Mouse (Mus musculus) bone marrow, adult 2 months (tissue): Measurements from ENCODE around the gene Ropn1l. TPM values are rescaled to one million over a fixed set of nuclear protein-coding genes. Genes with fewer than 3 reads are reported as not detected.

Experiments used
- H3K27ac ChIP-seq: fragments of 200-500 bp; 2 replicates; pipeline ENCODE4 v1.5.1; 2012; ENCODE audit warnings: low read depth, mild to moderate bottlenecking, control low read depth, inconsistent platforms, low read length; ENCODE audit not compliant: control insufficient read depth, poor library complexity, insufficient read depth
- H3K4me1 ChIP-seq: fragments of 200-500 bp; 2 replicates; pipeline ENCODE4 v1.6.1; 2011; ENCODE audit warnings: low read length; ENCODE audit not compliant: control insufficient read depth, insufficient read depth
- H3K4me3 ChIP-seq: fragments of 200-500 bp; replicated peaks from 2 replicates; pipeline ENCODE3; 2011; ENCODE audit warnings: mild to moderate bottlenecking, low read depth, low read length, control low read depth; ENCODE audit not compliant: control insufficient read depth
- CTCF ChIP-seq: fragments of 200-500 bp; IDR thresholded peaks from 2 replicates; pipeline ENCODE4 v1.5.1; 2011; ENCODE audit warnings: low read length, control low read depth; ENCODE audit not compliant: control insufficient read depth, insufficient read depth
- POLR2A ChIP-seq: fragments of 200-500 bp; IDR thresholded peaks from 2 replicates; pipeline ENCODE4 v1.6.1; 2011; ENCODE audit warnings: low read depth, mild to moderate bottlenecking, control low read depth, low read length, borderline replicate concordance; ENCODE audit not compliant: control insufficient read depth
- WGBS: fragments of 180-500 bp; shearing (Covaris S2); methylation state at CpG from one replicate; pipeline ENCODE4 v1.1.7; 2018; 5-methylcytosine and 5-hydroxymethylcytosine counted together
- polyA plus RNA-seq: library from polyadenylated mRNA; stranded (reverse); fragments of >200 nt; gene quantifications from 2 replicates; pipeline ENCODE4 v1.2.4, GENCODE M21; 2011; ENCODE audit warnings: low replicate concordance; ENCODE audit not compliant: missing spikeins, insufficient read depth, insufficient read length

The Ropn1l gene
- polyA plus RNA-seq, 1 experiment: not detected

DNA sequence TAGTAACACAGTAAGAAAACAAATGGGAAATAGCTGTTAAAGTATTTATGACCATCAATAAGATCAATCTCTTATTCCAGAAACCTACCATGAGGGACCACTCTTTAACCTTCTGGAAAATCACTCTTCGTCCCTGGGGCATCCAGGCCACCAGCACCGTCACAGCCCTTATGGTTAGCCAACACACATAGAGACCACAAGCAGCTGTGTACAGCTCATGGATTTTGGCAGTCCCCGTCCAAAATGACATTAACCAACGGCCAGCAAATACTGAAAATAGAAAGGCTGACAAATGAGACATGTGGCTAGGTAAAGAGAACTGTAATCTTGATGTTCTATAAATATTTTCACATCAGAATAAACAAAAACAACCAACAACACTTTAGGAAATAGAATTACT is 18.0 kb upstream of the Ropn1l start:
- Histone ChIP-seq H3K4me1 (no peaks in the 10 kb centered on the region; the same call in 1 of the 2 replicates), H3K4me3 (no peak overlapping the region), H3K27ac (no peak overlapping the region)
- TF ChIP-seq POLR2A (no peak), CTCF (no peak)
- WGBS: 90% methylated on average over 4 of the region's 4 CpGs

- H3K27ac ChIP-seq: no peak overlapping the region
- no peak for TF ChIP-seq POLR2A
- no peak for TF ChIP-seq CTCF
- 70% methylated on average over 4 of the region's 4 CpGs for WGBS
- no peaks in the 10 kb centered on the region; the same call in 1 of the 2 replicates for H3K4me1 ChIP-seq
- H3K4me3 ChIP-seq: no peak overlapping the region
Observed at GRCm38 (mm10) chr15:31469497-31469896, 16.0 kb upstream of the Ropn1l start.

GRCm38 (mm10) chr15:31468806-31469205 is 15.3 kb upstream of the Ropn1l start:
- Histone ChIP-seq H3K27ac (no peak overlapping the region), H3K4me1 (no peaks in the 10 kb centered on the region; the same call in 1 of the 2 replicates), H3K4me3 (no peak overlapping the region)
- TF ChIP-seq CTCF: no peak
- TF ChIP-seq POLR2A: no peak
- WGBS: 87% methylated on average over 5 of the region's 5 CpGs

GRCm38 (mm10) chr15:31466749-31467148 is 13.2 kb upstream of the Ropn1l start:
- Histone ChIP-seq H3K27ac (no peak overlapping the region), H3K4me1 (no peaks in the 10 kb centered on the region), H3K4me3 (no peak overlapping the region)
- WGBS: 61% methylated on average over 1 of the region's 1 CpGs
- TF ChIP-seq CTCF: no peak
- no peak for TF ChIP-seq POLR2A

DNA sequence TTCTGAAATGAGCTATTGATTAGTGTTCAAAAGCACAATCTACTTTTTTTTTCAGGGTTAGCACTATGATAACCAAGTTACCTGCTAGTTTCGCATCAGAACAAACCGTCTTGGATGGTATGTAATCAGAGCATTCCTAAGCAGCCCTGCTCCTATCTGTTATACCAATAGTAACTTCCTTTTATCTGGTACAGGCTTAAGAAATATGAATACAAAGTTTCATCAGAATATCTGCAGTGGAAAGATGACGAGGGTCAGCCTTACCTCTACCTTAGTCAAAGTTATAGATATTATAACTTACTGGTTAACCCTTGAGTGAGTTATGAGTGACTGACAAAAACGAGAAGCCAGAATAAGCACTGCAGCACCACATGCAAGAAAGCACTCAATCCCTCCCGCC is 12.8 kb upstream of the Ropn1l start:
- 73% methylated on average over 5 of the region's 5 CpGs for WGBS
- H3K27ac ChIP-seq: no peak overlapping the region

DNA sequence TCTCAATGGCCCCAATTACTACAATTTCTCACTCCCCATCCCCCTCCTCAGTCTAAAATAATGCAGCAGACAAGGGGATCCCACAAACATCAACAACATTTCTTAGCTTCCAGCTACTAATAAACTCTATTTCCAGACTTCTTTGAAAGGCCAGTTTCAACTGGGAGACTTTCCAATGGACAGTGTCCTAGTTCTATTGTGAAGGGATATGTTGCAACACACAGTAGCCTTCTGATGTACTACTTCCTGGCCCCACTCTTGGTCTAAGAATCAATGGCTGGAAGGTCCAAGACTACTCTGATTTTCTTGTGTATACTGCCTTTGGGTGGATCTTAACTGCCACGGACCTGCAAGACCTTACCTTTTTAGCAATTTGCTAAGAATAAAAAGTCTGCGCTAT is 12.3 kb upstream of the Ropn1l start:
- Histone ChIP-seq H3K4me1 (no peaks in the 10 kb centered on the region), H3K27ac (no peak overlapping the region), H3K4me3 (no peak overlapping the region)
- WGBS: 92% methylated on average over 2 of the region's 2 CpGs
- TF ChIP-seq CTCF (no peak), POLR2A (no peak)

More for the DNA sequence above, 12.8 kb upstream of the Ropn1l start:
- no peak overlapping the region for H3K4me3 ChIP-seq
- TF ChIP-seq CTCF: no peak
- no peaks in the 10 kb centered on the region for H3K4me1 ChIP-seq

DNA sequence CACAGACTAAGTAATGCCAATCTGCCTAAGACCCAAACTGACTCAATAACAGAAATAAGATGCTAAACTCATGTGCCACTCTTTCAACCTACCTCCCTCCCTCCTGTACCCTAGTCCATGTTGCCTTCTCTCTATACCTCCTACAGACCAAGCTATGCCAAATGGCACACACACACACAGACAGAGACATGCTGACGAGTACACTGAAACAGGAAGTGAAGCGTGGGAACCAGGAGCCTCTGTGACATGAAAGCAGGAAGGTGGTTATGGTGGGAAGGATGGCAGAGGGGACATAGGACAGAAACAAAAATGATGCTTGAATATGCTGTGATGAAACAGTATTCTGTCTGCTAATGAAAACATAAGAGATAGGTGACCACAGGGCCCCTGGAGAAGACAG is 7.0 kb upstream of the Ropn1l start:
- no peak for TF ChIP-seq POLR2A
- no peak for TF ChIP-seq CTCF
- no peak overlapping the region for H3K4me3 ChIP-seq

GRCm38 (mm10) chr15:31458081-31458480 is 4.5 kb upstream of the Ropn1l start:
- no peak overlapping the region for H3K4me3 ChIP-seq
- H3K27ac ChIP-seq: no peak overlapping the region
- TF ChIP-seq CTCF (no peak), POLR2A (no peak)
- WGBS: 93% methylated on average over 7 of the region's 7 CpGs
- no peaks in the 10 kb centered on the region; the same call in 1 of the 2 replicates for H3K4me1 ChIP-seq

More for the DNA sequence above, 7.0 kb upstream of the Ropn1l start:
- WGBS: 38% methylated on average over 2 of the region's 2 CpGs
- Histone ChIP-seq H3K27ac (no peak overlapping the region), H3K4me1 (no peaks in the 10 kb centered on the region)

- whole genome bisulfite sequencing: 71% methylated on average over 5 of the region's 5 CpGs
- TF ChIP-seq POLR2A (no peak), CTCF (no peak)
- H3K4me3 ChIP-seq: no peak overlapping the region
- no peak overlapping the region for H3K27ac ChIP-seq
- H3K4me1 ChIP-seq: no peaks in the 10 kb centered on the region; the same call in 1 of the 2 replicates
Observed at GRCm38 (mm10) chr15:31456381-31456780, 2.8 kb upstream of the Ropn1l start.
